Mouse (Mus musculus) brain, embryonic 14.5 days (tissue): ENCODE results near the gene Vars2.

ENCODE experiments used
- CTCF ChIP-seq: fragments of 200-500 bp; IDR thresholded peaks from 2 replicates; pipeline ENCODE4 v1.5.1; 2012; ENCODE audit warnings: inconsistent platforms, mild to moderate bottlenecking, moderate library complexity, borderline replicate concordance; ENCODE audit not compliant: insufficient read depth, insufficient read length; ENCODE audit errors: extremely low read depth
- POLR2A ChIP-seq: fragments of 200-500 bp; IDR thresholded peaks from 2 replicates; pipeline ENCODE4 v1.6.1; 2012; ENCODE audit warnings: mild to moderate bottlenecking, inconsistent platforms, borderline replicate concordance; ENCODE audit not compliant: poor library complexity, insufficient read depth, insufficient read length, severe bottlenecking; ENCODE audit errors: extremely low read depth

DNA sequence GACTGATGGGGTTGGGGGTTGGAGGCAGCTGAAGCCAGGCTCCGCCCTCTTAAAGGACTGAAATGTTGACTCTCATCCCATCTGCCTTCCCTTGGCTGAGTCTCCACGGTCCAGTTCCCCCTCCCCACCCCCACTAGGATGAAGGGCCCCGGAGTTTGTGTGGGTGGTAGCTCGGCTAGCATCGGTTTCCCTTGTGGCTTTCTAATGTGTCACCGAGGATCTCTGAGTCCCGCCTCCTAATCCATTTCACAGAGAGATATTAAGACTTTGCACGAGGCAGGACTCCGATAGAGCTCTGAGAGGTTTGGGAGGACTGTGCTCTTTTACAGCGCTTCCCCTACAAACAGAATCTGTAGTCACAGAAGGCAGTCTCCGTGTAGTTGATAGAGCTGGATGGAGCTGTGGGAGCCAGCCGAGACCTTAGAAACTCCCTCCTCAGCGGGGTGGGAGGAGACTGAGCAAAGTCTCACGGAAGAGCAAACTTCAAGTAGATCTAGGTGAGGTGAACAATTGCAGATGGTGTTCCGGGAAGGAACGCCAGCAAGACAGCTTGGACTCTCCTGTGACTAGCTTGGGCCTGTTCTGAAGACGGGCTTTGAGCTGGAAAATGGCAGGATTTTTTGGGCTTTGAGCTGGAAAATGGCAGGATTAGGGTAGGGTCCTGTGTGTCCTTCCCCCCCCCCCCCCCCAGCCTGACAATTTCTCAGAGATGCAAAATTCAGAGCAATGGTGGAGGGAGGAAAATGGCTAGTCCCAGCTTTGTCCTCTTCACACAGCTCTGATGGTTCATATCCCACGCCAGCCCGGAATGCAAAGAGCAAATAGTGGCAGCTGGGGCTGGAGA, 37.5 kb upstream of the Vars2 start, which contains the start of gene Ddr1:
- TF ChIP-seq POLR2A (no peak), CTCF (no peak)
